Mouse (Mus musculus) cortical plate, adult 2 months (tissue): ENCODE results near the gene Copz2.

Source experiments
- CTCF ChIP-seq: fragments of 200-500 bp; IDR thresholded peaks from 2 replicates; pipeline ENCODE4 v1.5.1; 2011; ENCODE audit warnings: mild to moderate bottlenecking, control low read depth, low read length; ENCODE audit not compliant: insufficient read depth; ENCODE audit errors: extremely low read depth
- POLR2A ChIP-seq: fragments of 200-500 bp; IDR thresholded peaks from 2 replicates; pipeline ENCODE4 v1.6.1; 2011; ENCODE audit warnings: mild to moderate bottlenecking, low read length, control low read depth; ENCODE audit not compliant: insufficient read depth; ENCODE audit errors: extremely low read depth

GRCm38 (mm10) chr11:96886942-96887546 is 37.4 kb downstream of the Copz2 start:
- TF ChIP-seq CTCF (no peak), POLR2A (no peak)
